Mouse (Mus musculus): ENCODE measurements at regions not wholly inside any gene's neighbourhood (a gene's known extent, or its start where the extent isn't known, plus 50 kb on each side); places are given as distances from the start of the nearest gene placed in this dataset. TPM values are rescaled to one million over a fixed set of nuclear protein-coding genes. Genes with fewer than 3 reads are reported as not detected.

- Histone ChIP-seq H3K4me2 (no peak overlapping the region), H3K4me1 (ENCODE audit: control insufficient read depth, insufficient read depth, low read length) (peaks cover 10% of the 10 kb centered on the region), H3K27ac (ENCODE audit: low read depth, low read length) (no peak overlapping the region), H3K4me3 (ENCODE audit: low read depth, low read length) (no peak overlapping the region), H3K9ac (ENCODE audit: low read depth, low read length) (no peak overlapping the region), H3K27me3 (ENCODE audit: control insufficient read depth, insufficient read depth, low read length) (peaks cover 2% of the 10 kb centered on the region; the same call in 1 of the 2 replicates), H3K36me3 (ENCODE audit: control insufficient read depth, insufficient read depth, low read length) (no peaks in the 10 kb centered on the region), H3K9me3 (replicated peaks; ENCODE audit: control insufficient read depth, low read length) (no peaks in the 10 kb centered on the region)
- ATAC-seq (replicated peaks; ENCODE audit: insufficient number of reproducible peaks, low FRiP score, low TSS enrichment): no peak
- WGBS (ENCODE audit: insufficient replicate concordance): 56% methylated on average over 5 of the region's 5 CpGs
These were observed 50.6 kb upstream of the Med13l start for GRCm38 (mm10) chr5:118509871-118510270.

Small RNA genes in the stretch of these regions (microRNA-seq; reads per million reads assigned to microRNA genes)
- not detected for gene Gm26455 (ENCODE audit: borderline number of aligned reads)

Measured in heart, embryonic 11.5 days (tissue).